Mouse (Mus musculus): ENCODE results near the gene Olfr146.

Olfr146 gene

GRCm38 (mm10) chr9:39023277-39023676 lies at the start of gene Olfr146:
Olfr146 (minus strand) TSS chr9:39023377.
- no peak for DNase-seq (ENCODE audit: low spot score in 2 of 2)

- DNase-seq (ENCODE audit: low spot score in 2 of 2) = no peak
Observed at GRCm38 (mm10) chr9:39064851-39065250, 41.7 kb upstream of the Olfr146 start, which contains the start of gene Olfr937. Olfr937 (minus strand) TSS chr9:39064951.

GRCm38 (mm10) chr9:38999583-38999982 lies 23.6 kb downstream of the Olfr146 start, which contains the start of gene Olfr935:
Olfr935 (minus strand) TSS chr9:38999683.
- DNase-seq (ENCODE audit: low spot score in 2 of 2) = no peak

GRCm38 (mm10) chr9:38988215-38988614 lies 35.0 kb downstream of the Olfr146 start, which contains the start of gene Olfr934:
Olfr934 (minus strand) TSS chr9:38988315.
- DNase-seq (ENCODE audit: low spot score in 2 of 2) = no peak

- DNase-seq (ENCODE audit: low spot score in 2 of 2) = no peak
Observed at GRCm38 (mm10) chr9:38972013-38972412, 51.2 kb downstream of the Olfr146 start, which contains the start of gene Olfr933. Olfr933 (plus strand) TSS chr9:38972313.
